Mouse (Mus musculus) bone marrow, adult 2 months (tissue): Measurements from ENCODE around the gene Pik3cb.

Experiments
- CTCF ChIP-seq: fragments of 200-500 bp; IDR thresholded peaks from 2 replicates; pipeline ENCODE4 v1.5.1; 2011; ENCODE audit warnings: low read length, control low read depth; ENCODE audit not compliant: control insufficient read depth, insufficient read depth
- POLR2A ChIP-seq: fragments of 200-500 bp; IDR thresholded peaks from 2 replicates; pipeline ENCODE4 v1.6.1; 2011; ENCODE audit warnings: low read depth, mild to moderate bottlenecking, control low read depth, low read length, borderline replicate concordance; ENCODE audit not compliant: control insufficient read depth

DNA sequence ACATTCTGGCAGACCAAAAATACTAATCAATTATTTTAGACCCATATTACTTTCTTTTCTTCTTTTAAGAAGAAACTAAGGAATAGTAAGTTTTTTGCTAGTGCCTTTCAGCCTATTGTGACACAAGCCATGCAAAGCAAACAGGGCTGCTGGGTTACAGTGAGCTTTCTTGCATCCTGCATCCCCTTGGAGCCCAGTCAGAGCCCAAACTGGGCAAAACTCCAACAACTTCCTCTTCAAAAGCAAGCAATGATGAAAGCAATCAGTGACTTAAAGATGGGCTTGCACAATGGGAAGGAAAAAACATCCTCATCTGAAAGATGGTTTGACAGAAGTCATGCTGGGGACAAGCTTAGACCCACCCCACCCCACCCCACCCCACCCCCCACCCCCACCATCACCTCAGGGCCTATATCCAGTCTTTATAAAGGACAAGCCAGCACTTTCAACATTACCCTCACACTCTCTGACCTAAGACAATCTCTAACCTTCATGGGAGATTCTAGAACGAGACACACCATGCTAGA is 91.6 kb downstream of the Pik3cb start:
- TF ChIP-seq CTCF (no peak), POLR2A (no peak)
